Mouse (Mus musculus) gastrocnemius, postnatal 10 days (tissue): ENCODE measurements at regions not wholly inside any gene's neighbourhood (a gene's known extent, or its start where the extent isn't known, plus 50 kb on each side); places are given as distances from the start of the nearest gene placed in this dataset.

Source experiments
- DNase-seq: peaks from one replicate; pipeline ENCODE4 v3.0.0; 2021; ENCODE audit warnings: mixed read lengths

GRCm38 (mm10) chr8:102845362-102845761 is 59.9 kb upstream of the Cdh11 start:
- DNase-seq: no peak

- no peak for DNase-seq
These were observed 74.6 kb upstream of the Cdh11 start for GRCm38 (mm10) chr8:102860021-102860420.

GRCm38 (mm10) chr8:102899525-102899924 is 114.1 kb upstream of the Cdh11 start:
- DNase-seq: no peak

- no peak for DNase-seq
These were observed 115.2 kb upstream of the Cdh11 start for GRCm38 (mm10) chr8:102900662-102901061.

- no peak for DNase-seq
These were observed 122.0 kb upstream of the Cdh11 start for GRCm38 (mm10) chr8:102907444-102907843.

GRCm38 (mm10) chr8:102931342-102931835 is 145.9 kb upstream of the Cdh11 start:
- DNase-seq: no peak

- DNase-seq: no peak
These were observed 153.3 kb upstream of the Cdh11 start for GRCm38 (mm10) chr8:102938771-102939170.

- DNase-seq: no peak
These were observed 160.1 kb upstream of the Cdh11 start for GRCm38 (mm10) chr8:102945546-102945945.

GRCm38 (mm10) chr8:102978161-102978581 is 192.7 kb upstream of the Cdh11 start:
- no peak for DNase-seq

GRCm38 (mm10) chr8:102983220-102983909 is 197.9 kb upstream of the Cdh11 start:
- no peak for DNase-seq

- DNase-seq: no peak
These were observed 198.4 kb upstream of the Cdh11 start for GRCm38 (mm10) chr8:102983910-102984225.

GRCm38 (mm10) chr8:103007284-103007984 is 222.0 kb upstream of the Cdh11 start:
- DNase-seq: no peak

GRCm38 (mm10) chr8:103019121-103019520 is 233.7 kb upstream of the Cdh11 start:
- DNase-seq: peak; percentile 57

- DNase-seq: no peak
These were observed 237.8 kb upstream of the Cdh11 start for GRCm38 (mm10) chr8:103023237-103023636.

GRCm38 (mm10) chr8:103031708-103032107 is 246.3 kb upstream of the Cdh11 start:
- no peak for DNase-seq

GRCm38 (mm10) chr8:103033956-103034355 is 248.5 kb upstream of the Cdh11 start:
- no peak for DNase-seq

- no peak for DNase-seq
These were observed 286.7 kb upstream of the Cdh11 start for GRCm38 (mm10) chr8:103072079-103072635.

- DNase-seq: no peak
These were observed 287.2 kb upstream of the Cdh11 start for GRCm38 (mm10) chr8:103072646-103073045.

GRCm38 (mm10) chr8:103078559-103078958 is 293.1 kb upstream of the Cdh11 start:
- DNase-seq: no peak

- DNase-seq: no peak
These were observed 301.6 kb upstream of the Cdh11 start for GRCm38 (mm10) chr8:103086956-103087482.

GRCm38 (mm10) chr8:103096496-103097092 is 311.2 kb upstream of the Cdh11 start:
- DNase-seq: no peak

- DNase-seq: peak; percentile 27
These were observed 340.1 kb upstream of the Cdh11 start for GRCm38 (mm10) chr8:103125581-103125980.

GRCm38 (mm10) chr8:103138136-103138535 is 352.7 kb upstream of the Cdh11 start:
- DNase-seq: no peak
